Mouse (Mus musculus) heart, embryonic 12.5 days (tissue): ENCODE data around the gene B3gnt6. TPM values are rescaled to one million over a fixed set of nuclear protein-coding genes. Genes with fewer than 3 reads are reported as not detected.

Experiments
- ATAC-seq: fragments of 200-750 bp; cut with Nextera tagmentation; 2 replicates; pipeline ENCODE4 v1.8.0; 2017; ENCODE audit warnings: moderate TSS enrichment, moderate library complexity; ENCODE audit not compliant: insufficient number of reproducible peaks, low FRiP score
- H3K27ac ChIP-seq: fragments of 300-500 bp; sonication (generic); 2 replicates; pipeline ENCODE4 v1.5.1; 2016; ENCODE audit warnings: mild to moderate bottlenecking, moderate library complexity; ENCODE audit not compliant: poor library complexity, severe bottlenecking
- H3K27me3 ChIP-seq: fragments of 300-500 bp; sonication (generic); replicated peaks from 2 replicates; pipeline ENCODE4 v1.6.1; 2016; ENCODE audit warnings: mild to moderate bottlenecking, moderate library complexity
- H3K36me3 ChIP-seq: fragments of 300-500 bp; sonication (generic); 2 replicates; pipeline ENCODE4 v1.6.1; 2016; ENCODE audit warnings: mild to moderate bottlenecking, moderate library complexity
- H3K4me1 ChIP-seq: fragments of 300-500 bp; sonication (generic); replicated peaks from 2 replicates; pipeline ENCODE4 v1.6.1; 2016; ENCODE audit warnings: mild to moderate bottlenecking
- H3K4me2 ChIP-seq: fragments of 300-500 bp; sonication (generic); 2 replicates; pipeline ENCODE4 v1.6.1; 2016; ENCODE audit warnings: mild to moderate bottlenecking, moderate library complexity
- H3K4me3 ChIP-seq: fragments of 300-500 bp; sonication (generic); 2 replicates; pipeline ENCODE4 v1.5.1; 2016; ENCODE audit warnings: mild to moderate bottlenecking
- H3K9ac ChIP-seq: fragments of 300-500 bp; sonication (generic); 2 replicates; pipeline ENCODE4 v1.6.1; 2016; ENCODE audit warnings: mild to moderate bottlenecking, moderate library complexity
- H3K9me3 ChIP-seq: fragments of 300-500 bp; sonication (generic); replicated peaks from 2 replicates; pipeline ENCODE4 v1.6.1; 2016; ENCODE audit warnings: mild to moderate bottlenecking, moderate library complexity
- WGBS: fragments of 180-500 bp; shearing (Covaris S2); methylation state at CpG from one replicate; pipeline ENCODE4 v1.1.7; 2016; 5-methylcytosine and 5-hydroxymethylcytosine counted together
- polyA plus RNA-seq: library from polyadenylated mRNA; unstranded; fragments of >200 nt; fragmentation: Nextera tagmentation; extraction: Ambion mirVana; gene quantifications from 2 replicates; pipeline ENCODE4 v1.2.1, GENCODE M21; 2016

B3gnt6 gene
- polyA plus RNA-seq, 1 experiment from 2014 or later: not detected

DNA sequence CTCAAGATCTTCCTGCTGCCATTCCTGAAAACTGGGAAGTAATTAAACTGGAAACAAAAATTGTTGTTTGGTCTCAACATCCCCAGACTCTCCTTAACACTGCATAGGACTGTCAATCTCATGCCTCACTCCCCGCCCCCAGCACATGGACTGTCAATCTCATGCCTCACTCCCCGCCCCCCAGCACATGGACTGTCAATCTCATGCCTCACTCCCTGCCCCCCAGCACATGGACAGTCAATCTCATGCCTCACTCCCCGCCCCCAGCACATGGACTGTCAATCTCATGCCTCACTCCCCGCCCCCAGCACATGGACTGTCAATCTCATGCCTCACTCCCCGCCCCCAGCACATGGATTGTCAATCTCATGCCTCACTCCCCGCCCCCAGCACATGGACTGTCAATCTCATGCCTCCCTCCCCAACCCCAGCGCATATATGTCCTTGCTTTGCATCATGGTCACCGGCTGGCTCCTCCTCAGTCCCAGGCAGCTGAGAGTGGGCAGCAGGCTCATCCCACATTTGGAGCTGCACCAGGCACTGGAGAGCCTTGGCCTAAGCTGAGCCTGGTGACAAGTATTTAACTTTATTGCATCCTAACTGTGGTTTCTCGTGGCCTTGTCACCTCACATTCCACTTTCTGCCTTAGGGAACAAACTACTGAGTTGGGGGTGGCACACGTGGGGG is 50.4 kb downstream of the B3gnt6 start:
- Histone ChIP-seq H3K4me2 (no peak overlapping the region), H3K9ac (peak overlapping the region; percentile 22; the same call in 1 of the 2 replicates), H3K27me3 (0 out of 2 replicates have a peak, but pooled peaks cover 4% of the 10 kb centered on the region), H3K4me1 (peaks cover 39% of the 10 kb centered on the region), H3K9me3 (no peaks in the 10 kb centered on the region), H3K4me3 (no peak overlapping the region), H3K36me3 (no peaks in the 10 kb centered on the region), H3K27ac (peak overlapping the region; percentile 52)
- 58% methylated on average over 10 of the region's 10 CpGs for WGBS
- no peak for ATAC-seq

DNA sequence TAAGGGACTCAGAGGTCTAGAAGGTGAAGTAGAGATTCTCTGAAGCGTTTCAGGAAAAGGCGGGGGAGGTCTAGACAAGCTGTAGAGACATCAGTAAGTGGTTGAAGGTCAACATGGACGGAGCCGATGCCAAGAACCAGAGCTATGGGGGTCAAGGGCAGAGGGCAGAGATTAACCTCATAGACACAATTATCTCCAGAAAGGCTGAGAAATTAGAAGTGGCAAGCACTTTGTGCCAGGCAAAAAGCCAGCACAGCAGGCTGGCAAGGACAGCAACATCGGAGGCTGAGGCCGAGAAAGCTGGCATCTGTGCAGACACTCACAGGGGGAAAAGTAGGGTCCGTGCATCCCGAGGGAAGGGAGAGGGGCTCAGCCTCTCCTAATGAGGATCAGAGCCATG is 51.5 kb downstream of the B3gnt6 start:
- H3K4me2 ChIP-seq: no peak overlapping the region
- no peaks in the 10 kb centered on the region for H3K36me3 ChIP-seq
- no peak for ATAC-seq
- H3K27ac ChIP-seq: no peak overlapping the region
- H3K4me1 ChIP-seq: peaks cover 38% of the 10 kb centered on the region
- H3K4me3 ChIP-seq: no peak overlapping the region
- H3K9ac ChIP-seq: no peak overlapping the region
- 0 out of 2 replicates have a peak, but pooled peaks cover 4% of the 10 kb centered on the region for H3K27me3 ChIP-seq
- H3K9me3 ChIP-seq: no peaks in the 10 kb centered on the region
- WGBS: 77% methylated on average over 8 of the region's 8 CpGs

DNA sequence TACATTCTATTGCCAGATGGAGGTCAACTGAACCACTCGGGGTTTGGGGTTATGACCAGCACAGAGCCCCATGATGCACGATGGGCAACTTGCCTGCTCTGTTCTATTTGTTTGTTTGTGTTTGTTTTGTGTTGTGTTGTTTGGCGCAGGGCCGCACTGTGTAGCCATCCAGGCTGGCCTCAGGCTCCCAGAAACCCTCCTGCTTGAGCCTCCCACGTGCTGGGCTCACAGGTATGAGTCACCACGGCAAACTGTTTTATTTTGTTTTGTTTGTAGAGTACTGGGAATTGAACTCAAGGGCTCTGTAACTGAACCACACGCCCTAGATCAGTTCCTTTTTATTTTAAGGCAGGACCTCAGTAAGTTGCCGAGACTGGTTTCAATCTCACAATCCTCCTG is 52.8 kb downstream of the B3gnt6 start:
- Histone ChIP-seq H3K4me2 (no peak overlapping the region), H3K27ac (no peak overlapping the region), H3K9ac (no peak overlapping the region), H3K4me3 (no peak overlapping the region), H3K4me1 (peaks cover 37% of the 10 kb centered on the region), H3K36me3 (no peaks in the 10 kb centered on the region), H3K27me3 (0 out of 2 replicates have a peak, but pooled peaks cover 4% of the 10 kb centered on the region), H3K9me3 (no peaks in the 10 kb centered on the region)
- ATAC-seq: no peak
- 74% methylated on average over 8 of the region's 8 CpGs for WGBS

DNA sequence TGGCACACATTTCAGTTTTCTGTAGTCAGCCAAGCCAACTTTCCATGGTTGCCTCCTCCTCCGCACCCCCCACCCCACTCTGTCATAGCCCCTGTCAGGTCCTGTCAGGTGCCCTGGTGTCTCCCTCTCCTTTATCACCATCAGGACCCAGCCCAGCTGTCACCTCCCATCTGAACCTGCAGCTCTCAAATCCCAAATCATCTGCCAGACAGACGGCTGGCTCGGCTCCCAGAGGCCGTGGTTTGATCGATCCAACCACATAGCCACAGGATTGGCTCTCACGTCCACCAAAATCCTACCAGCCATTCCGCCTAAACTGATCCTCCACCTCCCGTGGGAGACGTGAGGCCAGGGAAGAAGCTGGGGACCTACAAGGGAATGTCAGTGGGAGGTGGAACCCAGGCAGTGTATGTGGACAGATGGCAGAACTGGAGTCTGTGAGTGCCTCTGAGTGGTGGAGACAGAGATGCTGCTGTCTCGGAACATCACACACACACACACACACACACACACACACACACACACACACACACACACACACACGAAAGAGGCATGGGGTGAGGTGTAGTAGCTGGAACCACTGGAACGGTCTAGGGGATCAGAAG is 53.3 kb downstream of the B3gnt6 start:
- Histone ChIP-seq H3K4me2 (no peak overlapping the region), H3K27ac (no peak overlapping the region), H3K9me3 (no peaks in the 10 kb centered on the region), H3K36me3 (no peaks in the 10 kb centered on the region), H3K4me3 (no peak overlapping the region), H3K27me3 (0 out of 2 replicates have a peak, but pooled peaks cover 4% of the 10 kb centered on the region), H3K4me1 (peaks cover 42% of the 10 kb centered on the region), H3K9ac (no peak overlapping the region)
- ATAC-seq: no peak
- WGBS: 77% methylated on average over 12 of the region's 12 CpGs

- no peaks in the 10 kb centered on the region for H3K9me3 ChIP-seq
- no peak for ATAC-seq
- H3K36me3 ChIP-seq: no peaks in the 10 kb centered on the region
- peaks cover 46% of the 10 kb centered on the region for H3K4me1 ChIP-seq
- WGBS: 84% methylated on average over 5 of the region's 5 CpGs
- no peak within 1 kb of the TSS for H3K4me3 ChIP-seq
- no peak within 1 kb of the TSS for H3K4me2 ChIP-seq
- no peak within 1 kb of the TSS for H3K9ac ChIP-seq
- no peak within 1 kb of the TSS for H3K27ac ChIP-seq
- H3K27me3 ChIP-seq: 0 out of 2 replicates have a peak, but pooled peaks cover 4% of the 10 kb centered on the region
Observed at GRCm38 (mm10) chr7:98145402-98145801, 53.9 kb downstream of the B3gnt6 start, which contains the start of gene Omp. Omp (minus strand) TSS chr7:98145502.

- no peak overlapping the region for H3K9ac ChIP-seq
- H3K4me2 ChIP-seq: no peak overlapping the region
- peaks cover 50% of the 10 kb centered on the region for H3K4me1 ChIP-seq
- no peak overlapping the region for H3K27ac ChIP-seq
- H3K9me3 ChIP-seq: no peaks in the 10 kb centered on the region
- H3K27me3 ChIP-seq: 0 out of 2 replicates have a peak, but pooled peaks cover 4% of the 10 kb centered on the region
- 63% methylated on average over 3 of the region's 3 CpGs for WGBS
- no peak overlapping the region for H3K4me3 ChIP-seq
- no peaks in the 10 kb centered on the region for H3K36me3 ChIP-seq
- ATAC-seq: no peak
Observed at GRCm38 (mm10) chr7:98142648-98143047, 56.6 kb downstream of the B3gnt6 start.

Other genes starting within 250 kb of the B3gnt6 start
- gene Myo7a, start 80.0 kb downstream of the B3gnt6 start, polyA plus RNA-seq: 13.6 and 14.4 TPM in 2 replicates
- 0.19 and 0.20 TPM in 2 replicates for gene Omp, start 54.0 kb downstream of the B3gnt6 start, polyA plus RNA-seq
- 7.4 and 8.0 TPM in 2 replicates for gene Capn5, start 21.2 kb downstream of the B3gnt6 start, polyA plus RNA-seq
- 22.9 and 23.2 TPM in 2 replicates for gene Acer3, start 121.7 kb upstream of the B3gnt6 start, polyA plus RNA-seq
- gene Tsku, start 161.8 kb upstream of the B3gnt6 start, polyA plus RNA-seq: 6.3 and 7.0 TPM in 2 replicates
- not detected in 2 replicates for gene Gucy2d, start 240.9 kb upstream of the B3gnt6 start, polyA plus RNA-seq